Mouse (Mus musculus): ENCODE results near the gene Neurod2. TPM values are rescaled to one million over a fixed set of nuclear protein-coding genes. Genes with fewer than 3 reads are reported as not detected.

Gene Neurod2
- polyA plus RNA-seq, 1 experiment from 2014 or later, result not detected

- no peak overlapping the region for H3K9ac ChIP-seq (ENCODE audit: low read depth, low read length)
- H3K4me1 ChIP-seq (ENCODE audit: control insufficient read depth, insufficient read depth, low read length), result peaks cover 6% of the 10 kb centered on the region; the same call in 1 of the 2 replicates
- no peaks in the 10 kb centered on the region for H3K9me3 ChIP-seq (ENCODE audit: control insufficient read depth, low read length)
- no peaks in the 10 kb centered on the region for H3K27me3 ChIP-seq (ENCODE audit: control insufficient read depth, insufficient read depth, low read length)
- no peak overlapping the region for H3K4me3 ChIP-seq (ENCODE audit: low read length)
- ATAC-seq (ENCODE audit: low FRiP score, low TSS enrichment), result no peak
- no peak overlapping the region for H3K4me2 ChIP-seq (replicated peaks; ENCODE audit: low read depth, low read length)
- H3K36me3 ChIP-seq (ENCODE audit: control insufficient read depth, insufficient read depth, low read length), result peaks cover 4% of the 10 kb centered on the region; the same call in 1 of the 2 replicates
- H3K27ac ChIP-seq (ENCODE audit: low read depth, low read length), result no peak overlapping the region
- WGBS, result 87% methylated on average over 7 of the region's 7 CpGs
Measured at GRCm38 (mm10) chr11:98367863-98368186, 38.4 kb upstream of the Neurod2 start.

DNA sequence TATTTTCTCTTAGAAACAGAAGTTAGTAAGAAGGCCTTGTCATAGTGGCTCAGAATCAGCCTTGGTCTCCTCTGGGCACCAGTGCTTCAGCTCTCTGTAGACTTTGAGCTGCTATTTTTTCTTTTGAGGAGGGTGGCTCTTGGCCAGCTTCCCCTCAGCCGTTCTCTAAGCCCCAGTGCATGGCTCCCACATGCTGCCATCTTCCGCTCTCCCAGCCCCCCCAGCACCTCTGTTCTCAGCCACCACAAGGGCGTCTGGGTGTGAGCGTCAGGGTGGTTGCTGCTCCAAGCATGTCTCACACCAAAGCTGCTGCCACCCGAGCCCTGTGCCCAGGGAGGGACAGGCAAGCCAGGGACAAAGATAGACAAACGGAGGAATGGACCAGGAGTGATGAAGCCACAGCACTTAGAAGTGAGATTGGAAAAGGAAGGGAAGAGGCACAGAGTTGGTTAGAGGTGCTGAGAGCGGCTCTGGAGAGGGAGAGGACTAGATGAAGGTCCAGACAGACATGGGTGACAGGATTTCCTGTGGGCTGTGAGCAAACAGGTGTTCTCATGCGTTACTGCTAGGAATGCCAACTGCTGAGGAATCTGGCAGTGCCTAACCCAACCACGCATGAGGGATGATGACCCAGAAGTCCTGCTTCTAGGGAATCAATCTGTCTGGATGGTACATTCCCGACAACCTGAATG lies 37.9 kb upstream of the Neurod2 start:
- no peak for ATAC-seq (ENCODE audit: low FRiP score, low TSS enrichment)
- Histone ChIP-seq H3K9ac (ENCODE audit: low read depth, low read length) (no peak overlapping the region), H3K27ac (ENCODE audit: low read depth, low read length) (no peak overlapping the region), H3K4me2 (replicated peaks; ENCODE audit: low read depth, low read length) (no peak overlapping the region), H3K27me3 (ENCODE audit: control insufficient read depth, insufficient read depth, low read length) (no peaks in the 10 kb centered on the region), H3K4me1 (ENCODE audit: control insufficient read depth, insufficient read depth, low read length) (peaks cover 7% of the 10 kb centered on the region; the same call in 1 of the 2 replicates), H3K4me3 (ENCODE audit: low read length) (no peak overlapping the region), H3K9me3 (ENCODE audit: control insufficient read depth, low read length) (no peaks in the 10 kb centered on the region), H3K36me3 (ENCODE audit: control insufficient read depth, insufficient read depth, low read length) (peaks cover 4% of the 10 kb centered on the region; the same call in 1 of the 2 replicates)
- WGBS, result 80% methylated on average over 10 of the region's 10 CpGs

- no peak overlapping the region for H3K4me3 ChIP-seq (ENCODE audit: low read length)
Measured at GRCm38 (mm10) chr11:98366290-98366689, 36.8 kb upstream of the Neurod2 start.

GRCm38 (mm10) chr11:98364410-98364809 lies 35.0 kb upstream of the Neurod2 start:
- WGBS, result 93% methylated on average over 5 of the region's 5 CpGs
- no peaks in the 10 kb centered on the region for H3K9me3 ChIP-seq (ENCODE audit: control insufficient read depth, low read length)
- no peak overlapping the region for H3K4me3 ChIP-seq (ENCODE audit: low read length)
- no peak overlapping the region for H3K9ac ChIP-seq (ENCODE audit: low read depth, low read length)
- no peak overlapping the region for H3K4me2 ChIP-seq (replicated peaks; ENCODE audit: low read depth, low read length)
- ATAC-seq (ENCODE audit: low FRiP score, low TSS enrichment), result no peak
- H3K36me3 ChIP-seq (ENCODE audit: control insufficient read depth, insufficient read depth, low read length), result peaks cover 4% of the 10 kb centered on the region; the same call in 1 of the 2 replicates
- no peak overlapping the region for H3K27ac ChIP-seq (ENCODE audit: low read depth, low read length)
- no peaks in the 10 kb centered on the region for H3K27me3 ChIP-seq (ENCODE audit: control insufficient read depth, insufficient read depth, low read length)
- H3K4me1 ChIP-seq (ENCODE audit: control insufficient read depth, insufficient read depth, low read length), result peaks cover 16% of the 10 kb centered on the region; the same call in 1 of the 2 replicates

More at GRCm38 (mm10) chr11:98366290-98366689, 36.8 kb upstream of the Neurod2 start:
- WGBS, result 87% methylated on average over 10 of the region's 10 CpGs
- no peak overlapping the region for H3K9ac ChIP-seq (ENCODE audit: low read depth, low read length)
- no peak overlapping the region for H3K27ac ChIP-seq (ENCODE audit: low read depth, low read length)
- H3K27me3 ChIP-seq (ENCODE audit: control insufficient read depth, insufficient read depth, low read length), result no peaks in the 10 kb centered on the region
- no peak for ATAC-seq (ENCODE audit: low FRiP score, low TSS enrichment)
- H3K4me2 ChIP-seq (replicated peaks; ENCODE audit: low read depth, low read length), result no peak overlapping the region
- H3K9me3 ChIP-seq (ENCODE audit: control insufficient read depth, low read length), result no peaks in the 10 kb centered on the region
- peaks cover 12% of the 10 kb centered on the region; the same call in 1 of the 2 replicates for H3K4me1 ChIP-seq (ENCODE audit: control insufficient read depth, insufficient read depth, low read length)
- H3K36me3 ChIP-seq (ENCODE audit: control insufficient read depth, insufficient read depth, low read length), result peaks cover 4% of the 10 kb centered on the region; the same call in 1 of the 2 replicates

- H3K27ac ChIP-seq (ENCODE audit: low read depth, low read length), result no peak overlapping the region
- H3K36me3 ChIP-seq (ENCODE audit: control insufficient read depth, insufficient read depth, low read length), result peaks cover 4% of the 10 kb centered on the region; the same call in 1 of the 2 replicates
- no peak overlapping the region for H3K4me3 ChIP-seq (ENCODE audit: low read length)
- no peak overlapping the region for H3K9ac ChIP-seq (ENCODE audit: low read depth, low read length)
- 84% methylated on average over 5 of the region's 5 CpGs for WGBS
- H3K27me3 ChIP-seq (ENCODE audit: control insufficient read depth, insufficient read depth, low read length), result no peaks in the 10 kb centered on the region
- no peaks in the 10 kb centered on the region for H3K9me3 ChIP-seq (ENCODE audit: control insufficient read depth, low read length)
- H3K4me1 ChIP-seq (ENCODE audit: control insufficient read depth, insufficient read depth, low read length), result peaks cover 22% of the 10 kb centered on the region; the same call in 1 of the 2 replicates
- ATAC-seq (ENCODE audit: low FRiP score, low TSS enrichment), result no peak
- H3K4me2 ChIP-seq (replicated peaks; ENCODE audit: low read depth, low read length), result no peak overlapping the region
Measured at GRCm38 (mm10) chr11:98363817-98364216, 34.4 kb upstream of the Neurod2 start.

- 42% methylated on average over 9 of the region's 9 CpGs for WGBS
- Histone ChIP-seq H3K27ac (ENCODE audit: low read depth, low read length) (peak overlapping the region; percentile 17; the same call in 1 of the 2 replicates), H3K27me3 (ENCODE audit: control insufficient read depth, insufficient read depth, low read length) (no peaks in the 10 kb centered on the region), H3K9me3 (ENCODE audit: control insufficient read depth, low read length) (no peaks in the 10 kb centered on the region), H3K4me1 (ENCODE audit: control insufficient read depth, insufficient read depth, low read length) (peaks cover 30% of the 10 kb centered on the region), H3K4me3 (ENCODE audit: low read length) (no peak overlapping the region), H3K9ac (ENCODE audit: low read depth, low read length) (0 out of 2 replicates have a peak overlapping the region, but pooled peaks have one; percentile 18), H3K4me2 (replicated peaks; ENCODE audit: low read depth, low read length) (0 out of 2 replicates have a peak overlapping the region, but pooled peaks have one; percentile 1), H3K36me3 (ENCODE audit: control insufficient read depth, insufficient read depth, low read length) (no peaks in the 10 kb centered on the region)
- ATAC-seq (ENCODE audit: low FRiP score, low TSS enrichment), result no peak
Measured at GRCm38 (mm10) chr11:98360866-98361521, 31.5 kb upstream of the Neurod2 start.

DNA sequence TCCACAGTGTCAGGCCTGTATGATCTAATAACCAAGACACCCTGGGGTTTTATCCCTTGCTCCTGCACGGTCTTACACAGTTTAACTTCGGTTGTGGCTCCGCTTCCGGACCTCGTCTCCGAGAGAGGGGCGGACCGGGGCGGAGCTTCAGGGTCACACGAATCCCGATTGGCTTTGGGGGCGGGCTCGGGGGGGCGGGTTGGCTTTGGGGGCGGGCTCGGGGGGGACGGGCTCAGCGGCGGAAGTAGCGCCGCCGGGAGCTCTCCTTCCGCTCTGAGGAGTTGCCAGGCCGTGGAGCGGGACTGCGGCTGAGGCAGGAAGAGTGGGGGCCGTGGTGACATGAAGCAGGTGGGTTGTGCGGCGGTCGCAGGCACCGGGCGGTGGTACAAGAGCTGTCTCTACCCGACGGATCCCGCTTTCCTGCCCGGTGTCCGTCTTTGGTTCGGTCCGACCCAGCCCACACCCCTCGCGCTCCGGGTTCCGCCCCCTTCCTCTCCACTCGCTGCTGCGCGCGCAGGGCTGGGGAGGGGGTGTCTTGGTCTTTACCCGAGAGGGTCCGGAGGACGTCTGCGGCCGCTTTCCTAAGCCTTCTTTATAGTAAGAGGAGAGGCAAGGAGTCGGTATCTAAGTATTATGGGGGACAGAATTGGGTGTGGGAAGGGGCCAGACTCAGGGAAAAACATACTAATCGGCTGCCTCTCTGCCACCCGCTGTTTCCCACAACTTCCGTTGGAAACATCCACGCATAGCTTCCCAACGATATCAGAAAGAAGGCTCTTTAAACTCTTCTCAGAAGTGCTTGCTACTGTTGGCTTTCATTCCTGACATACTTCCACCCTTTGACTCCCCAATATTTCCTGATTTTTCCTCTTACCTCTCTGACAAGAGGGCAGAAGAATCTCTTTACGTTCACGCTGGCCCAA lies 29.0 kb upstream of the Neurod2 start, which contains the start of gene Stard3:
TSS of gene Stard3 (plus strand) at position 208 of the 923 bp plus-strand sequence.
- Histone ChIP-seq H3K4me2 (replicated peaks; ENCODE audit: low read depth, low read length) (peak within 1 kb of the TSS; percentile 69), H3K27ac (ENCODE audit: low read depth, low read length) (peak within 1 kb of the TSS; percentile 88), H3K9me3 (ENCODE audit: control insufficient read depth, low read length) (no peaks in the 10 kb centered on the region), H3K27me3 (ENCODE audit: control insufficient read depth, insufficient read depth, low read length) (peaks cover 6% of the 10 kb centered on the region; the same call in 1 of the 2 replicates), H3K4me1 (ENCODE audit: control insufficient read depth, insufficient read depth, low read length) (peaks cover 30% of the 10 kb centered on the region), H3K36me3 (ENCODE audit: control insufficient read depth, insufficient read depth, low read length) (no peaks in the 10 kb centered on the region), H3K4me3 (ENCODE audit: low read length) (peak within 1 kb of the TSS; percentile 60), H3K9ac (ENCODE audit: low read depth, low read length) (peak within 1 kb of the TSS; percentile 65)
- 1% methylated on average over 58 of the region's 60 CpGs for WGBS
- ATAC-seq (ENCODE audit: low FRiP score, low TSS enrichment), result peak; percentile 87

- no peaks in the 10 kb centered on the region for H3K9me3 ChIP-seq (ENCODE audit: control insufficient read depth, low read length)
- peak overlapping the region; percentile 88 for H3K27ac ChIP-seq (ENCODE audit: low read depth, low read length)
- H3K4me1 ChIP-seq (ENCODE audit: control insufficient read depth, insufficient read depth, low read length), result peaks cover 30% of the 10 kb centered on the region
- peak; percentile 37; the same call in 1 of the 2 replicates for ATAC-seq (ENCODE audit: low FRiP score, low TSS enrichment)
- peaks cover 6% of the 10 kb centered on the region; the same call in 1 of the 2 replicates for H3K27me3 ChIP-seq (ENCODE audit: control insufficient read depth, insufficient read depth, low read length)
- 3% methylated on average over 13 of the region's 13 CpGs for WGBS
- H3K36me3 ChIP-seq (ENCODE audit: control insufficient read depth, insufficient read depth, low read length), result no peaks in the 10 kb centered on the region
- peak overlapping the region; percentile 60 for H3K4me3 ChIP-seq (ENCODE audit: low read length)
- H3K9ac ChIP-seq (ENCODE audit: low read depth, low read length), result peak overlapping the region; percentile 65
- H3K4me2 ChIP-seq (replicated peaks; ENCODE audit: low read depth, low read length), result peak overlapping the region; percentile 69
Measured at GRCm38 (mm10) chr11:98357396-98358160, 28.1 kb upstream of the Neurod2 start.
